Mouse (Mus musculus) lung, embryonic 15.5 days (tissue): ENCODE data around the gene Aoah. TPM values are rescaled to one million over a fixed set of nuclear protein-coding genes. Genes with fewer than 3 reads are reported as not detected.

Experiments used
- ATAC-seq: fragments of 200-750 bp; cut with Nextera tagmentation; 2 replicates; pipeline ENCODE4 v1.8.0; 2017; ENCODE audit warnings: moderate number of reproducible peaks, borderline replicate concordance; ENCODE audit not compliant: low FRiP score, low TSS enrichment; ENCODE audit errors: extremely low read depth
- H3K27ac ChIP-seq: fragments of 300-500 bp; sonication (generic); 2 replicates; pipeline ENCODE4 v1.5.1; 2015; ENCODE audit warnings: moderate library complexity, mild to moderate bottlenecking, inconsistent platforms
- H3K27me3 ChIP-seq: fragments of 300-500 bp; sonication (generic); 2 replicates; pipeline ENCODE4 v1.6.1; 2015; ENCODE audit warnings: inconsistent platforms
- H3K36me3 ChIP-seq: fragments of 300-500 bp; sonication (generic); 2 replicates; pipeline ENCODE4 v1.6.1; 2015; ENCODE audit warnings: inconsistent platforms
- H3K4me1 ChIP-seq: fragments of 300-500 bp; sonication (generic); 2 replicates; pipeline ENCODE4 v1.6.1; 2015; ENCODE audit warnings: inconsistent platforms
- H3K4me2 ChIP-seq: fragments of 300-500 bp; sonication (generic); 2 replicates; pipeline ENCODE4 v1.6.1; 2015; ENCODE audit warnings: inconsistent platforms, mild to moderate bottlenecking, moderate library complexity
- H3K4me3 ChIP-seq: fragments of 300-500 bp; sonication (generic); 2 replicates; pipeline ENCODE4 v1.5.1; 2015; ENCODE audit warnings: mild to moderate bottlenecking, inconsistent platforms
- H3K9ac ChIP-seq: fragments of 300-500 bp; sonication (generic); 2 replicates; pipeline ENCODE4 v1.6.1; 2015; ENCODE audit warnings: inconsistent platforms
- H3K9me3 ChIP-seq: fragments of 300-500 bp; sonication (generic); 2 replicates; pipeline ENCODE4 v1.6.1; 2016; ENCODE audit warnings: inconsistent platforms
- WGBS: fragments of 180-500 bp; shearing (Covaris S2); methylation state at CpG from one replicate; pipeline ENCODE4 v1.1.7; 2015; 5-methylcytosine and 5-hydroxymethylcytosine counted together
- polyA plus RNA-seq: library from polyadenylated mRNA; unstranded; fragments of >200 nt; fragmentation: Nextera tagmentation; extraction: Ambion mirVana; gene quantifications from 2 replicates; pipeline ENCODE4 v1.2.1, GENCODE M21; 2015

Aoah gene
- polyA plus RNA-seq, 1 experiment from 2014 or later: 1.2 TPM

DNA sequence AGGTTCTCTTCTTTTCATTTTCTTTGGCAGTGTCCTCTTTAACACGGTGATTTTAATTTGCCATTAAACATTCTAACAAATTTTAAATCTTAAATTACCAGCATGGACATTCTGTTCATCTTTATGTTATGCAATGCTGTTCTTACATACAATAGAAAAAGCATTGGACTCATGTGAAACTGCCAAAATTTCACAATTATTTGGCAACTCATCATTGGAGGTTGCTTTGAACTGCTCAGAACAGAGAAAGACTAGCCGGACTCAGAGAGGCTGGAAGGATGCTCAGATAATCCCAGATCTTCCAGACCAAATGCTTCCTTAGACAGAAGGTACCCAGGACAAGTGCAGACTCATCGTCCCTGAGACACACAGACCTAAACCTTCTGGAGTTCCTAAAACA is 126.5 kb downstream of the Aoah start:
- no peaks in the 10 kb centered on the region for H3K36me3 ChIP-seq
- H3K27ac ChIP-seq: no peak overlapping the region
- no peak overlapping the region for H3K4me2 ChIP-seq
- no peak overlapping the region for H3K9ac ChIP-seq
- H3K27me3 ChIP-seq: no peaks in the 10 kb centered on the region
- H3K4me1 ChIP-seq: no peaks in the 10 kb centered on the region
- WGBS: 86% methylated on average over 3 of the region's 3 CpGs
- no peak overlapping the region for H3K4me3 ChIP-seq
- no peaks in the 10 kb centered on the region for H3K9me3 ChIP-seq
- no peak for ATAC-seq

DNA sequence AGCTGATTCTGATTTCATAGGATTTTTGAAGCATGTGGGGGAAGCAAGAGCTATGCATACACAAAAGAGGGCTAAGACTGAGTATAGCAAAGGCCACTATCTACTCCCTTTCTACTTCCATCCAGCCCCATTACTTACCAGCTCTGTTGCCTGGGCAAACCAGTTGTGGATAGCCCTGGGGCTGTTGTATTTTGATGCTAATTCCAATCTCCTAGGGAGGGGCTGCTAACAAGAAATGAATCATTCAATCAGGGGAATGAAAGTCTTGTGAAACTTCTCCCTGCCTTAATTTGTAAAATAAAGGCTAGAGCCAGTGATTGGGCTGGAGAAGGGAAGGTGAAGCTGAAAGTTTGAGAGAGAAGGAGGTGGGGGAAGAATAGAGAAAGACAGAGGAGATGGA is 142.1 kb downstream of the Aoah start:
- H3K4me3 ChIP-seq: no peak overlapping the region
- H3K27me3 ChIP-seq: no peaks in the 10 kb centered on the region
- no peak overlapping the region for H3K4me2 ChIP-seq
- H3K27ac ChIP-seq: no peak overlapping the region
- H3K36me3 ChIP-seq: no peaks in the 10 kb centered on the region
- no peaks in the 10 kb centered on the region for H3K9me3 ChIP-seq
- no peaks in the 10 kb centered on the region for H3K4me1 ChIP-seq
- no peak for ATAC-seq
- H3K9ac ChIP-seq: no peak overlapping the region

GRCm38 (mm10) chr13:20937452-20937851 is 143.5 kb downstream of the Aoah start:
- 21% methylated on average over 5 of the region's 5 CpGs for WGBS
- no peaks in the 10 kb centered on the region for H3K9me3 ChIP-seq
- H3K9ac ChIP-seq: no peak overlapping the region
- ATAC-seq: no peak
- H3K4me1 ChIP-seq: no peaks in the 10 kb centered on the region
- no peaks in the 10 kb centered on the region for H3K36me3 ChIP-seq
- no peak overlapping the region for H3K4me2 ChIP-seq
- H3K27ac ChIP-seq: no peak overlapping the region
- H3K27me3 ChIP-seq: no peaks in the 10 kb centered on the region
- no peak overlapping the region for H3K4me3 ChIP-seq

- H3K4me2 ChIP-seq: no peak overlapping the region
- H3K27ac ChIP-seq: no peak overlapping the region
- 78% methylated on average over 6 of the region's 6 CpGs for WGBS
- H3K9me3 ChIP-seq: no peaks in the 10 kb centered on the region
- ATAC-seq: no peak
- H3K27me3 ChIP-seq: no peaks in the 10 kb centered on the region
- no peaks in the 10 kb centered on the region for H3K36me3 ChIP-seq
- H3K4me1 ChIP-seq: no peaks in the 10 kb centered on the region
- H3K4me3 ChIP-seq: no peak overlapping the region
- no peak overlapping the region for H3K9ac ChIP-seq
These were observed 145.2 kb downstream of the Aoah start for GRCm38 (mm10) chr13:20939099-20939498.

DNA sequence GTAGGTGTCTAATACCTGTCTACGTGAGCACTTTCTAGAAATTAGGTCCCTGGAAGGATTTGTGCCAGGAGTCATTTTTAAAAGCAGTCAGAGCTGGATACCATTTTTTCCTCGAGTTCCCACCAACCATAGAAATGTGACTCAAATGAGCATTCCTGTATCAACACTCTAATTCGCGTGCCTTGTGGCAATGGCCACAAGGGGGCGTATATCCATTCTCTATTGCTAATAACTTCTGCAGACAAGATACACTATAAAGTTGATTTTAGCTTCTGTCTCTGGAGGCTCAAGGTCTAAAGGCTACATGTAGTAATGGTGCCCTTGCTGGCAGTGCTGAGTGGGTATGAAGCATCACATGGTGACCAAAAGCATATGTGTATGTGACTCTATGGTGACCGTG is 146.5 kb downstream of the Aoah start:
- H3K4me3 ChIP-seq: no peak overlapping the region
- H3K27ac ChIP-seq: no peak overlapping the region
- H3K9ac ChIP-seq: no peak overlapping the region
- WGBS: 49% methylated on average over 6 of the region's 6 CpGs
- no peaks in the 10 kb centered on the region for H3K36me3 ChIP-seq
- H3K4me1 ChIP-seq: no peaks in the 10 kb centered on the region
- H3K27me3 ChIP-seq: no peaks in the 10 kb centered on the region
- no peak overlapping the region for H3K4me2 ChIP-seq
- H3K9me3 ChIP-seq: no peaks in the 10 kb centered on the region
- no peak for ATAC-seq

DNA sequence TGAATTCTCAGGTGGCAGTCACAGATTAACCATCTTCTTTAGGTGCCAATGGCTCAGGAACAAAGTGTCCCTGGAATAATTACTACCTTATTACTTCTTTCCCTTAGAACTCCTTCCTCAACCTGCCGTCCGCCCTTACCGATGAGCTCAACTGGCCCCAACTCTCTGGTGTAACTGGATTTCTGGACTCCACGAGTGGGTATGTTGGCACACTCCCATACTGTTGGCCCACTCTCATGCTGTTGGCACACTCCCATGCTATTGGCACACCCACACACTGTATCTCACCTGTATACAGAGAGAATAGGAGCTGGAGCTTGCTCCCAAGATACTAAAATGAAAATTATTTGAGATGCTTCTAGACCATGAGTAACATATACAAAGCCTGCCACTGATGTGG is 147.8 kb downstream of the Aoah start:
- no peaks in the 10 kb centered on the region for H3K4me1 ChIP-seq
- no peaks in the 10 kb centered on the region for H3K27me3 ChIP-seq
- WGBS: 87% methylated on average over 4 of the region's 4 CpGs
- no peak overlapping the region for H3K4me3 ChIP-seq
- no peak overlapping the region for H3K4me2 ChIP-seq
- H3K36me3 ChIP-seq: no peaks in the 10 kb centered on the region
- no peak overlapping the region for H3K27ac ChIP-seq
- no peak for ATAC-seq
- H3K9me3 ChIP-seq: no peaks in the 10 kb centered on the region
- H3K9ac ChIP-seq: no peak overlapping the region

DNA sequence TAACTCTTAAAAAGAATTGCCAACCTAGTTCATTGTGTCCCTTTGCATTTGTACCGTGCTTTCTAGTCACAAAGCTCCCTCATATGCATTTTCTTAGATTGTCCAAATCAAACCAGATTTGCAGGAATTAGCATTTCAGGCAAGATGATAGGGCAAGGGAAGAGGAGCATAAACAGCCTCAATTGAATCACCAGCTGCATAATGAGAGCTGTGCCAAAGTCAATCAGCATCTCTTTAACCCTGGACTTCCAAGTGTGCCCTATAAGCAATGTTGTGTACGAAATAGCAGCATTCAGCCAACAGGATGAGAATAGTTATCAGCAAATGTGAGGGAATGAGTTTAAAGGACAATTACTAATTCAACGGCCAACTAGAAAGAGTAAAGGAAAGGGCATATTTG is 169.2 kb downstream of the Aoah start:
- Histone ChIP-seq H3K36me3 (no peaks in the 10 kb centered on the region), H3K4me2 (no peak overlapping the region), H3K4me1 (no peaks in the 10 kb centered on the region), H3K9ac (no peak overlapping the region), H3K4me3 (no peak overlapping the region), H3K27ac (no peak overlapping the region), H3K9me3 (no peaks in the 10 kb centered on the region), H3K27me3 (no peaks in the 10 kb centered on the region)
- ATAC-seq: no peak
- WGBS: 79% methylated on average over 3 of the region's 3 CpGs

- Histone ChIP-seq H3K4me1 (no peaks in the 10 kb centered on the region), H3K27ac (no peak overlapping the region), H3K9ac (no peak overlapping the region), H3K4me3 (no peak overlapping the region), H3K9me3 (no peaks in the 10 kb centered on the region), H3K4me2 (no peak overlapping the region), H3K36me3 (no peaks in the 10 kb centered on the region), H3K27me3 (no peaks in the 10 kb centered on the region)
- WGBS: 78% methylated on average over 8 of the region's 8 CpGs
- ATAC-seq: no peak
These were observed 187.6 kb downstream of the Aoah start for GRCm38 (mm10) chr13:20981234-20982230.

DNA sequence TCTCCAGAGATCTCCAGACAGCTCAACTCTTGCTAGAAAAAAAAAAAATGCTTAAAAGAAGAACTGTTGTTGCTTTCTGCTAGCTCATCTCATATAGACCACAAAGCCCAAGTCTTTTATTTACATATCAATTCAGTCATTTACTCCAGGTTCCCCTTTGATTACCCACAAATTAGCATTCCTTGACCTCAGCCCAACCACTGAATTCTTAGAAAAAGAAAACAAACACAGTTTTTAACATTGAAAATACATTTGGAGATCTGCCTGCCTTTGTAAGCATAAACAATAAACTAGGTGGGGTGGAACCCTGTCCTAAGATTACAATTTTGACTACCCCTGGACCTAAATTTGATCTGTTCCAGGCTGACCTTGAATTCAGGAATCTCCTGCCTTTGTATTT is 191.6 kb downstream of the Aoah start:
- no peaks in the 10 kb centered on the region for H3K27me3 ChIP-seq
- no peak overlapping the region for H3K4me2 ChIP-seq
- no peaks in the 10 kb centered on the region for H3K4me1 ChIP-seq
- H3K9ac ChIP-seq: no peak overlapping the region
- ATAC-seq: no peak
- H3K27ac ChIP-seq: no peak overlapping the region
- no peaks in the 10 kb centered on the region for H3K9me3 ChIP-seq
- no peaks in the 10 kb centered on the region for H3K36me3 ChIP-seq
- H3K4me3 ChIP-seq: no peak overlapping the region

DNA sequence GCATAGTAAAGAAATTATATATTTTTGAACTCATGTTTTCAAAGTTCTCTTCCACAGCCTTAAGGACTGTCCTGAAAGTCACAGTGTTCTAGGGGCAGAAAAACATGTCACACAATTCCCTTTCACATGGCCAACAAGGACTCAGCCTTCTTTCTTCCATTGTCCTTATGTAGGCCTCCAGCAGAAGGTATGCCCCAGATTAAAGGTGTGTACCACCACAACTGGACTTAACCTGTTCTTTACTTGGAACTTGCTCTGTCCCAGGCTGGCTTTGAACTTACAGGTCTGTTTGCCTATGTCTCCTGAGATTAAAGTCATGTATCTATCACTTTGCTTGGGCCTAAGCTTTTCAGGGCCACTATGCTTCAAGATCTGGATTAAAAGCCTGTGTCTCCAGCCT is 192.0 kb downstream of the Aoah start:
- H3K4me3 ChIP-seq: no peak overlapping the region
- H3K9ac ChIP-seq: no peak overlapping the region
- ATAC-seq: no peak
- H3K4me1 ChIP-seq: no peaks in the 10 kb centered on the region
- no peaks in the 10 kb centered on the region for H3K36me3 ChIP-seq
- H3K4me2 ChIP-seq: no peak overlapping the region
- H3K9me3 ChIP-seq: no peaks in the 10 kb centered on the region
- H3K27ac ChIP-seq: no peak overlapping the region
- no peaks in the 10 kb centered on the region for H3K27me3 ChIP-seq

- WGBS: 75% methylated on average over 5 of the region's 5 CpGs
- Histone ChIP-seq H3K4me1 (no peaks in the 10 kb centered on the region), H3K9me3 (no peaks in the 10 kb centered on the region), H3K4me3 (no peak overlapping the region), H3K36me3 (no peaks in the 10 kb centered on the region), H3K9ac (no peak overlapping the region), H3K4me2 (no peak overlapping the region), H3K27me3 (no peaks in the 10 kb centered on the region), H3K27ac (no peak overlapping the region)
- no peak for ATAC-seq
These were observed 211.3 kb downstream of the Aoah start for GRCm38 (mm10) chr13:21005238-21005637.

GRCm38 (mm10) chr13:21005642-21006320 is 211.9 kb downstream of the Aoah start:
- H3K9ac ChIP-seq: no peak overlapping the region
- no peaks in the 10 kb centered on the region for H3K9me3 ChIP-seq
- H3K4me2 ChIP-seq: no peak overlapping the region
- H3K27me3 ChIP-seq: no peaks in the 10 kb centered on the region
- H3K36me3 ChIP-seq: no peaks in the 10 kb centered on the region
- H3K4me1 ChIP-seq: no peaks in the 10 kb centered on the region
- ATAC-seq: no peak
- no peak overlapping the region for H3K4me3 ChIP-seq
- H3K27ac ChIP-seq: no peak overlapping the region
- 71% methylated on average over 5 of the region's 5 CpGs for WGBS
